Mouse (Mus musculus) bone marrow, adult 2 months (tissue): Measurements from ENCODE around the gene Nt5c3b.

ENCODE experiments used
- CTCF ChIP-seq: fragments of 200-500 bp; IDR thresholded peaks from 2 replicates; pipeline ENCODE4 v1.5.1; 2011; ENCODE audit warnings: low read length, control low read depth; ENCODE audit not compliant: control insufficient read depth, insufficient read depth
- POLR2A ChIP-seq: fragments of 200-500 bp; IDR thresholded peaks from 2 replicates; pipeline ENCODE4 v1.6.1; 2011; ENCODE audit warnings: low read depth, mild to moderate bottlenecking, control low read depth, low read length, borderline replicate concordance; ENCODE audit not compliant: control insufficient read depth

- no peak for TF ChIP-seq POLR2A
- TF ChIP-seq CTCF, result no peak
Observed at GRCm38 (mm10) chr11:100378446-100378845, 63.2 kb downstream of the Nt5c3b start.
